ENCODE assay signal across 8 mouse cellular contexts in the genomic region with DNA sequence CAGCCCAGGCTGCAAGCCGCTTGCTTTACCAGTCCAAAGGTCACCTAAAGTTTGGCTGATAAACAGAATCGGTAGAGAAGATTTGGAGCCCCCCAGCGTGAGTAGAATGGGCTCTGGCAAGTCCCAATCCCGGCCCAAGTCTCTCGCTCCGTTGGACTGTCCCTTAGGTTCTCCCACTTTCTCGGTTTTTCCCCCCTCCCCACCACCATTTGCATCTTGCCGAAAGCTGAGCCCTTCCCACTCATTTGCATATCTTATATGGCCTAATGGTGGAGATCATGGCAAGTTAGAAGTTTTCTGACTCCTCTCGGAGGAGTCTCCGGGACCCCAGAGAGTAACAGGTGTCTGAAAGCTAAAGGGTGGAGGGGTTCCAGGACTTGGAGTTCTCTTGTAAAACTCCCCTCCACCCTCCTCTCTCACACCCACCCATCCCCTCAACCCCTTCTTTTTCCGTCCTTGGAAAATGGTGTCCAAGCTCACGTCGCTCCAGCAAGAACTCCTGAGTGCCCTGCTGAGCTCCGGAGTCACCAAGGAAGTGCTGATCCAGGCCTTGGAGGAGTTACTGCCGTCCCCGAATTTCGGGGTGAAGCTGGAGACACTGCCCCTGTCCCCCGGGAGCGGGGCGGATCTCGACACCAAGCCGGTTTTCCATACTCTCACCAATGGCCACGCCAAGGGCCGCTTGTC. TPM values are rescaled to one million over a fixed set of nuclear protein-coding genes. Genes with fewer than 3 reads are reported as not detected.
DNase-seq lines count a peak whose midpoint lies in the region; ATAC-seq lines count a peak whose summit lies in the region.

No protein-coding gene starts in this region.

- H3K4me3 ChIP-seq in erythroblast, embryonic 14.5 days (replicated peaks) = peak overlapping the region; percentile 53

- H3K27me3 ChIP-seq in erythroblast, embryonic 14.5 days (ENCODE audit: control insufficient read depth) = peaks cover 73% of the 10 kb centered on the region

- no peak for ATAC-seq in erythroblast, adult 5-6 weeks (replicated peaks; ENCODE audit: low FRiP score, poor library complexity, severe bottlenecking)
- ATAC-seq in CD4-positive, CD25-positive, alpha-beta regulatory T cell, adult 4 months = no peak

- H3K36me3 ChIP-seq in erythroblast, embryonic 14.5 days (ENCODE audit: control insufficient read depth) = no peaks in the 10 kb centered on the region

- peak; percentile 49 for DNase-seq in ZHBTc4 (ENCODE audit: low read depth, low spot score)
- DNase-seq in kidney, postnatal 14 days = peak; percentile 85
- peak; percentile 46 for DNase-seq in lung, postnatal 14 days
- no peak for DNase-seq in ovary, postnatal 14 days (ENCODE audit: low spot score)
- DNase-seq in thymus, postnatal 4 days = no peak

- H3K9me3 ChIP-seq in erythroblast, embryonic 14.5 days (ENCODE audit: control insufficient read depth, low read length) = no peaks in the 10 kb centered on the region; the same call in 1 of the 2 replicates

- H3K4me1 ChIP-seq in erythroblast, embryonic 14.5 days (ENCODE audit: control insufficient read depth) = no peaks in the 10 kb centered on the region

RNA-seq across cellular contexts. Expression of a gene that starts 0.9 kb away (rescaled TPM):
- 0.03 TPM in 1 of 2 replicates, not detected in the other for polyA plus RNA-seq in erythroblast, embryonic 14.5 days (2012)
- not detected in 2 replicates for total RNA-seq in erythroblast, adult 5-6 weeks (2015; ENCODE audit: low replicate concordance)
- not detected in 2 replicates for total RNA-seq in erythroblast, adult 5-6 weeks (2017; ENCODE audit: low replicate concordance)
- not detected for polyA plus RNA-seq in CD4-positive, CD25-positive, alpha-beta regulatory T cell, adult 4 months (2017; shearing (Covaris generic))

Comparison
In these comparisons a context has a peak if more than half of its experiments do, and no peak if none do; other contexts are left out.
1. DNase-seq: peak in ZHBTc4 (single experiment), kidney, postnatal 14 days (single experiment) and lung, postnatal 14 days (single experiment); none in ovary, postnatal 14 days (single experiment) and thymus, postnatal 4 days (single experiment).